Mouse (Mus musculus) heart, embryonic 13.5 days (tissue): ENCODE measurements at regions not wholly inside any gene's neighbourhood (a gene's known extent, or its start where the extent isn't known, plus 50 kb on each side); places are given as distances from the start of the nearest gene placed in this dataset.
A peak's percentile ranks its signal among the peaks of the same experiment; 100 is the strongest.
"Not testable (repeated sequence)": the region's sequence is repeated elsewhere in the genome, so short reads cannot be mapped to it uniquely, and the experiment has no call there.

ENCODE experiments used
- ATAC-seq: fragments of 200-750 bp; cut with Nextera tagmentation; 2 replicates; pipeline ENCODE4 v1.8.0; 2017; ENCODE audit warnings: moderate TSS enrichment; ENCODE audit not compliant: insufficient number of reproducible peaks, low FRiP score, low TSS enrichment; ENCODE audit errors: extremely low read depth
- H3K27ac ChIP-seq: fragments of 300-500 bp; sonication (generic); replicated peaks from 2 replicates; pipeline ENCODE4 v1.5.1; 2015; ENCODE audit warnings: moderate library complexity, mild to moderate bottlenecking, inconsistent platforms
- H3K27me3 ChIP-seq: fragments of 300-500 bp; sonication (generic); replicated peaks from 2 replicates; pipeline ENCODE4 v1.6.1; 2015; ENCODE audit warnings: mild to moderate bottlenecking, inconsistent platforms
- H3K36me3 ChIP-seq: fragments of 300-500 bp; sonication (generic); 2 replicates; pipeline ENCODE4 v1.6.1; 2015; ENCODE audit warnings: mild to moderate bottlenecking, inconsistent platforms
- H3K4me1 ChIP-seq: fragments of 300-500 bp; sonication (generic); 2 replicates; pipeline ENCODE4 v1.6.1; 2015; ENCODE audit warnings: inconsistent platforms
- H3K4me2 ChIP-seq: fragments of 300-500 bp; sonication (generic); 2 replicates; pipeline ENCODE4 v1.6.1; 2015; ENCODE audit warnings: inconsistent platforms, mild to moderate bottlenecking, moderate library complexity
- H3K4me3 ChIP-seq: fragments of 300-500 bp; sonication (generic); 2 replicates; pipeline ENCODE4 v1.5.1; 2015; ENCODE audit warnings: moderate library complexity, mild to moderate bottlenecking, inconsistent platforms
- H3K9ac ChIP-seq: fragments of 300-500 bp; sonication (generic); 2 replicates; pipeline ENCODE4 v1.6.1; 2015; ENCODE audit warnings: inconsistent platforms, mild to moderate bottlenecking, moderate library complexity
- H3K9me3 ChIP-seq: fragments of 300-500 bp; sonication (generic); 2 replicates; pipeline ENCODE4 v1.6.1; 2016; ENCODE audit warnings: inconsistent platforms
- WGBS: fragments of 180-500 bp; shearing (Covaris S2); methylation state at CpG from one replicate; pipeline ENCODE4 v1.1.7; 2015; ENCODE audit warnings: mixed read lengths; 5-methylcytosine and 5-hydroxymethylcytosine counted together

GRCm38 (mm10) chr6:50823220-50823910 is 169.1 kb upstream of the Npvf start:
- no peak overlapping the region for H3K27ac ChIP-seq
- H3K4me3 ChIP-seq, result no peak overlapping the region
- peaks cover 37% of the 10 kb centered on the region for H3K27me3 ChIP-seq

GRCm38 (mm10) chr6:50824466-50824865 is 170.2 kb upstream of the Npvf start:
- no peak for ATAC-seq
- Histone ChIP-seq H3K27ac (no peak overlapping the region), H3K27me3 (peaks cover 37% of the 10 kb centered on the region), H3K4me2 (no peak overlapping the region), H3K4me1 (peaks cover 29% of the 10 kb centered on the region), H3K9ac (no peak overlapping the region), H3K4me3 (no peak overlapping the region), H3K36me3 (no peaks in the 10 kb centered on the region), H3K9me3 (no peaks in the 10 kb centered on the region; the same call in 1 of the 2 replicates)
- WGBS, result 64% methylated on average over 4 of the region's 4 CpGs

More at GRCm38 (mm10) chr6:50823220-50823910, 169.1 kb upstream of the Npvf start:
- H3K9ac ChIP-seq, result no peak overlapping the region
- H3K4me1 ChIP-seq, result peaks cover 35% of the 10 kb centered on the region
- H3K4me2 ChIP-seq, result peak overlapping the region; percentile 28
- H3K36me3 ChIP-seq, result no peaks in the 10 kb centered on the region
- 22% methylated on average over 17 of the region's 18 CpGs for WGBS
- H3K9me3 ChIP-seq, result no peaks in the 10 kb centered on the region; the same call in 1 of the 2 replicates
- ATAC-seq, result no peak

GRCm38 (mm10) chr6:50831725-50832124 is 177.5 kb upstream of the Npvf start:
- Histone ChIP-seq H3K9ac (no peak overlapping the region), H3K4me2 (no peak overlapping the region), H3K4me3 (no peak overlapping the region), H3K9me3 (no peaks in the 10 kb centered on the region; the same call in 1 of the 2 replicates), H3K4me1 (no peaks in the 10 kb centered on the region), H3K36me3 (no peaks in the 10 kb centered on the region), H3K27me3 (peaks cover 3% of the 10 kb centered on the region; the same call in 1 of the 2 replicates), H3K27ac (no peak overlapping the region)
- no peak for ATAC-seq
- WGBS, result 64% methylated on average over 5 of the region's 5 CpGs

GRCm38 (mm10) chr6:50835997-50836625 is 181.9 kb upstream of the Npvf start:
- Histone ChIP-seq H3K4me2 (no peak overlapping the region), H3K9ac (no peak overlapping the region), H3K9me3 (no peaks in the 10 kb centered on the region), H3K4me3 (no peak overlapping the region), H3K27ac (no peak overlapping the region), H3K27me3 (peaks cover 7% of the 10 kb centered on the region; the same call in 1 of the 2 replicates), H3K36me3 (no peaks in the 10 kb centered on the region), H3K4me1 (no peaks in the 10 kb centered on the region)
- ATAC-seq, result no peak
- 82% methylated on average over 6 of the region's 6 CpGs for WGBS

- no peak for ATAC-seq
- Histone ChIP-seq H3K36me3 (no peaks in the 10 kb centered on the region), H3K4me3 (no peak overlapping the region), H3K4me2 (no peak overlapping the region), H3K4me1 (no peaks in the 10 kb centered on the region), H3K9me3 (no peaks in the 10 kb centered on the region), H3K27me3 (peaks cover 16% of the 10 kb centered on the region), H3K27ac (no peak overlapping the region), H3K9ac (no peak overlapping the region)
- 71% methylated on average over 9 of the region's 9 CpGs for WGBS
These were observed 186.6 kb upstream of the Npvf start for GRCm38 (mm10) chr6:50840826-50841225.

- H3K4me2 ChIP-seq, H3K4me3 ChIP-seq, H3K4me1 ChIP-seq, H3K9ac ChIP-seq, H3K9me3 ChIP-seq, ATAC-seq, H3K36me3 ChIP-seq, H3K27ac ChIP-seq: not testable (repeated sequence)
- H3K27me3 ChIP-seq, result peaks cover 37% of the 10 kb centered on the region
- 75% methylated on average over 2 of the region's 2 CpGs for WGBS
These were observed 191.0 kb upstream of the Npvf start for GRCm38 (mm10) chr6:50845246-50845645.

GRCm38 (mm10) chr6:50846740-50847516 is 192.7 kb upstream of the Npvf start:
- H3K9ac ChIP-seq, result no peak overlapping the region
- H3K27me3 ChIP-seq, result peaks cover 44% of the 10 kb centered on the region
- H3K36me3 ChIP-seq, result no peaks in the 10 kb centered on the region
- no peak overlapping the region for H3K27ac ChIP-seq
- 70% methylated on average over 18 of the region's 18 CpGs for WGBS
- no peaks in the 10 kb centered on the region for H3K9me3 ChIP-seq
- 0 out of 2 replicates have a peak, but pooled peaks cover 4% of the 10 kb centered on the region for H3K4me1 ChIP-seq
- no peak overlapping the region for H3K4me3 ChIP-seq
- no peak for ATAC-seq
- H3K4me2 ChIP-seq, result no peak overlapping the region

GRCm38 (mm10) chr6:50847548-50847947 is 193.3 kb upstream of the Npvf start:
- no peak overlapping the region for H3K27ac ChIP-seq
- WGBS, result 74% methylated on average over 7 of the region's 7 CpGs
- H3K9ac ChIP-seq, result no peak overlapping the region
- ATAC-seq, result no peak
- no peaks in the 10 kb centered on the region for H3K36me3 ChIP-seq
- H3K9me3 ChIP-seq, result no peaks in the 10 kb centered on the region
- H3K4me1 ChIP-seq, result 0 out of 2 replicates have a peak, but pooled peaks cover 4% of the 10 kb centered on the region
- no peak overlapping the region for H3K4me3 ChIP-seq
- peaks cover 50% of the 10 kb centered on the region for H3K27me3 ChIP-seq
- no peak overlapping the region for H3K4me2 ChIP-seq

GRCm38 (mm10) chr6:50859162-50859561 is 204.9 kb upstream of the Npvf start:
- WGBS, result 71% methylated on average over 4 of the region's 4 CpGs

GRCm38 (mm10) chr6:50877991-50878390 is 223.8 kb upstream of the Npvf start:
- WGBS, result 80% methylated on average over 5 of the region's 5 CpGs
- Histone ChIP-seq H3K36me3 (no peaks in the 10 kb centered on the region), H3K9me3 (no peaks in the 10 kb centered on the region), H3K27ac (no peak overlapping the region), H3K4me1 (0 out of 2 replicates have a peak, but pooled peaks cover 9% of the 10 kb centered on the region), H3K27me3 (0 out of 2 replicates have a peak, but pooled peaks cover 20% of the 10 kb centered on the region), H3K9ac (no peak overlapping the region), H3K4me3 (no peak overlapping the region), H3K4me2 (no peak overlapping the region)
- no peak for ATAC-seq

More at GRCm38 (mm10) chr6:50859162-50859561, 204.9 kb upstream of the Npvf start:
- Histone ChIP-seq H3K36me3 (no peaks in the 10 kb centered on the region), H3K4me3 (no peak overlapping the region), H3K4me1 (no peaks in the 10 kb centered on the region), H3K27ac (no peak overlapping the region), H3K9me3 (no peaks in the 10 kb centered on the region), H3K4me2 (no peak overlapping the region), H3K9ac (no peak overlapping the region), H3K27me3 (0 out of 2 replicates have a peak, but pooled peaks cover 8% of the 10 kb centered on the region)
- no peak for ATAC-seq

- ATAC-seq, result no peak
- H3K27me3 ChIP-seq, result peaks cover 17% of the 10 kb centered on the region; the same call in 1 of the 2 replicates
- H3K9ac ChIP-seq, result no peak overlapping the region
- 0 out of 2 replicates have a peak, but pooled peaks cover 9% of the 10 kb centered on the region for H3K4me1 ChIP-seq
- no peak overlapping the region for H3K4me2 ChIP-seq
- H3K36me3 ChIP-seq, result no peaks in the 10 kb centered on the region
- no peaks in the 10 kb centered on the region for H3K9me3 ChIP-seq
- H3K4me3 ChIP-seq, result no peak overlapping the region
- H3K27ac ChIP-seq, result no peak overlapping the region
- 30% methylated on average over 3 of the region's 3 CpGs for WGBS
These were observed 228.1 kb upstream of the Npvf start for GRCm38 (mm10) chr6:50882298-50882697.
